In the genomic region with DNA sequence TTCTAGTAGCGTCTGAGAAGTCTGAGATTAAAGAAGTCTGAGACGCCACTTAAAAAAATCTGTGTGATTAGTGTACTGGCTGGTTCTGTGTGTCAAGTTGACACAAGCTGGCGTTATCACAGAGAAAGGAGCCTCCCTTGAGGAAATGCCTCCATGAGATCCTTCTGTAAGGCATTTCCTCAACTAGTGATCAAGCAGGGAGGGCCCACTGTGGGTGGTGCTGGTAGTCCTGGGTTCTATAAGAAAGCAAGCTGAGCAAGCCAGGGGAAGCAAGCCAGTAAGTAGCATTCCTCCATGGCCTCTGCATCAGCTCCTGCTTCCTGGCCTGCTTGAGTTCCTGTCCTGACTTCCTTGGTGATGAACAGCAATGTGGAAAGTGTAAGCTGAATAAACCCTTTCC, we compare ENCODE assay signal across 15 mouse cellular contexts. TPM values are rescaled to one million over a fixed set of nuclear protein-coding genes. Genes with fewer than 3 reads are reported as not detected.
DNase-seq lines count a peak whose midpoint lies in the region; ATAC-seq and TF ChIP-seq lines count a peak whose summit lies in the region.
"Not testable (repeated sequence)": the region's sequence is repeated elsewhere in the genome, so short reads cannot be mapped to it uniquely, and the experiment has no call there.
"Had no signal": no experiment of that assay in that cellular context is flagged by ENCODE, and none has a peak within 500 bp of the region (broad histone marks: within the 10 kb centered on the region; RNA-seq: fewer than 3 reads in every experiment).

No protein-coding gene starts in this region.

- TF ChIP-seq CTCF in gastrocnemius, adult 2 months (IDR thresholded peaks at IDR 0.05); heart, postnatal 0 days (IDR thresholded peaks at IDR 0.05; ENCODE audit: low read depth): not testable (repeated sequence)

- ATAC-seq in heart, embryonic 12.5 days (ENCODE audit: insufficient number of reproducible peaks, low FRiP score); heart, postnatal 0 days (ENCODE audit: insufficient read depth, low read depth); lung, embryonic 16.5 days (ENCODE audit: low read depth): not testable (repeated sequence)

- not testable (repeated sequence) for H3K9ac ChIP-seq in heart, embryonic 12.5 days; heart, postnatal 0 days (replicated peaks; ENCODE audit: low read depth, low read length); lung, embryonic 16.5 days (ENCODE audit: low read length)

- intact Hi-C loops in gastrocnemius, adult 2 months (cut with DNase I): not testable (repeated sequence)

- not testable (repeated sequence) for H3K4me2 ChIP-seq in heart, embryonic 12.5 days; heart, postnatal 0 days (ENCODE audit: low read depth, low read length); lung, embryonic 16.5 days (ENCODE audit: low read depth, low read length)

- peaks cover 29% of the 10 kb centered on the region for H3K4me1 ChIP-seq in heart, embryonic 12.5 days (replicated peaks)
- not testable (repeated sequence) for H3K4me1 ChIP-seq in heart, postnatal 0 days (ENCODE audit: control insufficient read depth, insufficient read depth); lung, embryonic 16.5 days (replicated peaks; ENCODE audit: control insufficient read depth, insufficient read depth, low read length)

- not testable (repeated sequence) for DNase-seq in gastrocnemius, adult 2 months; heart, postnatal 0 days (ENCODE audit: low spot score)
- DNase-seq in kidney, postnatal 14 days: peak; percentile 22
- peak; percentile 57 for DNase-seq in lung, postnatal 25 days (ENCODE audit: low spot score)

- H3K9me3 ChIP-seq in heart, embryonic 12.5 days (replicated peaks); heart, postnatal 0 days (replicated peaks; ENCODE audit: control insufficient read depth, low read length); lung, embryonic 16.5 days (ENCODE audit: control insufficient read depth, low read length): not testable (repeated sequence)

- WGBS in heart, embryonic 12.5 days: 10% methylated on average over 3 of the region's 3 CpGs
- 24% methylated on average over 3 of the region's 3 CpGs for WGBS in heart, postnatal 0 days
- 14% methylated on average over 3 of the region's 3 CpGs for WGBS in lung, embryonic 16.5 days

- not testable (repeated sequence) for TF ChIP-seq EP300 in heart, postnatal 0 days (IDR thresholded peaks at IDR 0.05; ENCODE audit: low read depth)

- H3K27ac ChIP-seq in gastrocnemius, adult 2 months: peak overlapping the region; percentile 76
- H3K27ac ChIP-seq in heart, embryonic 12.5 days (ENCODE audit: poor library complexity, severe bottlenecking): peak overlapping the region; percentile 43
- 0 out of 2 replicates have a peak overlapping the region, but pooled peaks have one; percentile 1 for H3K27ac ChIP-seq in heart, postnatal 0 days (ENCODE audit: low read depth)
- H3K27ac ChIP-seq in lung, embryonic 16.5 days (ENCODE audit: low read length): peak overlapping the region; percentile 29; the same call in 1 of the 2 replicates

- H3K36me3 ChIP-seq in heart, embryonic 12.5 days: peaks cover 18% of the 10 kb centered on the region
- not testable (repeated sequence) for H3K36me3 ChIP-seq in heart, postnatal 0 days (replicated peaks; ENCODE audit: control insufficient read depth, insufficient read depth, low read length); lung, embryonic 16.5 days (ENCODE audit: control insufficient read depth, insufficient read depth, low read length)

- not testable (repeated sequence) for H3K4me3 ChIP-seq in gastrocnemius, adult 2 months; heart, embryonic 12.5 days; heart, postnatal 0 days (ENCODE audit: low read depth, low read length); lung, embryonic 16.5 days (ENCODE audit: low read length)

- H3K27me3 ChIP-seq in heart, embryonic 12.5 days (replicated peaks); heart, postnatal 0 days (ENCODE audit: control insufficient read depth, insufficient read depth, low read length); lung, embryonic 16.5 days (ENCODE audit: control insufficient read depth, insufficient read depth, low read depth, low read length): not testable (repeated sequence)

RNA-seq across cellular contexts. Expression of a gene that starts 4.9 kb away (rescaled TPM):
- total RNA-seq in gastrocnemius, adult 2 months (2021): 1 to 10 TPM; 5.1 to 5.9 TPM
- 18.8 and 21.5 TPM in 2 replicates for polyA plus RNA-seq in heart, embryonic 12.5 days (2016; fragmentation: Nextera tagmentation; extraction: Ambion mirVana)
- 7.9 and 10.0 TPM in 2 replicates for total RNA-seq in heart, postnatal 0 days (2014; rRNA removed; ENCODE audit: low replicate concordance)
- polyA plus RNA-seq in heart, postnatal 0 days (2015; fragmentation: Nextera tagmentation; extraction: Ambion mirVana): 9.7 and 10.1 TPM in 2 replicates
- 19.7 and 24.9 TPM in 2 replicates for polyA plus RNA-seq in lung, embryonic 16.5 days (2015; fragmentation: Nextera tagmentation; extraction: Ambion mirVana)

RNA-seq across cellular contexts. Expression of a gene that starts 20.3 kb away (rescaled TPM):
- total RNA-seq in gastrocnemius, adult 2 months (2021): not detected
- 0.27 TPM in 1 of 2 replicates, not detected in the other for polyA plus RNA-seq in heart, embryonic 12.5 days (2016; fragmentation: Nextera tagmentation; extraction: Ambion mirVana)
- not detected in 2 replicates for total RNA-seq in heart, postnatal 0 days (2014; rRNA removed; ENCODE audit: low replicate concordance)
- 0.16 and 0.19 TPM in 2 replicates for polyA plus RNA-seq in heart, postnatal 0 days (2015; fragmentation: Nextera tagmentation; extraction: Ambion mirVana)
- 0.55 and 0.77 TPM in 2 replicates for polyA plus RNA-seq in lung, embryonic 16.5 days (2015; fragmentation: Nextera tagmentation; extraction: Ambion mirVana)
- total RNA-seq: gastrocnemius, adult 18-20 months; gastrocnemius, postnatal 14 days; heart, postnatal 25 days had no signal
- polyA plus RNA-seq: C2C12; embryonic facial prominence, embryonic 11.5 days; forebrain, embryonic 10.5 days; forebrain, embryonic 13.5 days; hindbrain, embryonic 12.5 days; hindbrain, embryonic 15.5 days had no signal

Comparison
In these comparisons a context has a peak if more than half of its experiments do, and no peak if none do; other contexts are left out.
1. H3K27ac ChIP-seq: peak in every context shown above with its lines; median percentile 76 in gastrocnemius, adult 2 months; 43 in heart, embryonic 12.5 days; 29 in lung, embryonic 16.5 days; 1 in heart, postnatal 0 days.